Mouse (Mus musculus) heart, embryonic 15.5 days (tissue): ENCODE measurements around the gene Ajuba. TPM values are rescaled to one million over a fixed set of nuclear protein-coding genes. Genes with fewer than 3 reads are reported as not detected.
"Not testable (repeated sequence)": the region's sequence is repeated elsewhere in the genome, so short reads cannot be mapped to it uniquely, and the experiment has no call there.

Experiments
- ATAC-seq: fragments of 200-750 bp; cut with Nextera tagmentation; replicated peaks from 2 replicates; pipeline ENCODE4 v1.8.0; 2017; ENCODE audit warnings: low read depth, moderate TSS enrichment; ENCODE audit not compliant: insufficient number of reproducible peaks, insufficient read depth, low FRiP score
- H3K27ac ChIP-seq: fragments of 300-500 bp; sonication (generic); 2 replicates; pipeline ENCODE4 v1.5.1; 2015; ENCODE audit warnings: mild to moderate bottlenecking, inconsistent platforms
- H3K27me3 ChIP-seq: fragments of 300-500 bp; sonication (generic); 2 replicates; pipeline ENCODE4 v1.6.1; 2015; ENCODE audit warnings: inconsistent platforms
- H3K36me3 ChIP-seq: fragments of 300-500 bp; sonication (generic); 2 replicates; pipeline ENCODE4 v1.6.1; 2015; ENCODE audit warnings: mild to moderate bottlenecking, inconsistent platforms
- H3K4me1 ChIP-seq: fragments of 300-500 bp; sonication (generic); replicated peaks from 2 replicates; pipeline ENCODE4 v1.6.1; 2015; ENCODE audit warnings: inconsistent platforms
- H3K4me2 ChIP-seq: fragments of 300-500 bp; sonication (generic); 2 replicates; pipeline ENCODE4 v1.6.1; 2015; ENCODE audit warnings: inconsistent platforms, mild to moderate bottlenecking, moderate library complexity
- H3K4me3 ChIP-seq: fragments of 300-500 bp; sonication (generic); 2 replicates; pipeline ENCODE4 v1.5.1; 2015; ENCODE audit warnings: mild to moderate bottlenecking, inconsistent platforms
- H3K9ac ChIP-seq: fragments of 300-500 bp; sonication (generic); 2 replicates; pipeline ENCODE4 v1.6.1; 2015; ENCODE audit warnings: mild to moderate bottlenecking, inconsistent platforms
- H3K9me3 ChIP-seq: fragments of 300-500 bp; sonication (generic); replicated peaks from 2 replicates; pipeline ENCODE4 v1.6.1; 2016; ENCODE audit warnings: inconsistent platforms
- WGBS: fragments of 180-500 bp; shearing (Covaris S2); methylation state at CpG from one replicate; pipeline ENCODE4 v1.1.7; 2015; ENCODE audit warnings: mixed read lengths; 5-methylcytosine and 5-hydroxymethylcytosine counted together
- polyA plus RNA-seq: library from polyadenylated mRNA; unstranded; fragments of >200 nt; fragmentation: Nextera tagmentation; extraction: Ambion mirVana; gene quantifications from 2 replicates; pipeline ENCODE4 v1.2.1, GENCODE M21; 2015

Gene Ajuba
- 23.1 and 35.5 TPM in 2 replicates for polyA plus RNA-seq

DNA sequence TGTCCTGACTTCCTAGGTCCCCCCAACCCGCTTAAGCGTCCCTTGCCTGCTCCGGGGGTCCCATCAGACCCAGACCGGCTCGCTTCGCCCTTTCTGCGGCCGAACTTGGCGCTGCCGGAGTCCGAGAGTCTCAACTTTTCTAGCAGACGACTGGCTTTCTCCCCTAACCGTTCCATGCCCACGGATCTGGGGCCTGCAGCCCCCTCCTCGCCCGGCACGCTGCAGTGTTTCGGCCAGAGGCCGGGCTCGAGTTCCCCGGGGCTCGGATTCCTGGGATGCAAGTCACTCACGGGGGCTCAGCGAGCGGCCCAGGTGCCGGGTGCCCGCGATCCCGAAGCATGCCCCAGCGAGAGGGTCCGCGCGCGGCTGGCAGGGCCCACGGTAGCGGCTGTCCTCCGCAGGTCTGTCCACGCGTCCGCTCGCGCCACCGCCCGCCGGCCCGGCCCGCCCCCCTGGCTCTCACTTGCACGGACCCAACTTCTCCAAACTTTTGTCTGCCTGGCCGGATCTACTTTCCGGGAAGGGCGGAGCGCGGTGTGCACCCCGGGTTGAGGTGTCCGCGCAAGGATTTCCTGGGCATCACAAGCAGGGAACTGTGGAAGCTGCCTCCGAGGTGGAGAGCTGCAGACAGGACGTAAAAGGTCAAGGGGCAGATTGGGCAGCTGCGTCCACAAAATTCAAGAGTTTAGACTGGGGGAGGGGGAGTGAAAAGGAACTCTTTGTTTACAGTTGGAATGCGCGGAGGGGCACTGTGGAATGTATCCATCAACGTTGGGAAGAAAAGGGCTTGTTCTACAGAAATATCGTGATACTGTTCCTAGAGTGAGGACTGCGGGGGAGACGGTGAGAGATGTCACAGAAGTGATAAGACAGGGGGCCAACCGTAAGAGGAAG lies at the start of gene Ajuba:
Gene Ajuba (minus strand): TSS at position 470 of the 894 bp plus-strand sequence.
- peak; percentile 67 for ATAC-seq
- peaks cover 37% of the 10 kb centered on the region for H3K4me1 ChIP-seq
- no peaks in the 10 kb centered on the region for H3K9me3 ChIP-seq
- no peaks in the 10 kb centered on the region for H3K36me3 ChIP-seq
- H3K9ac ChIP-seq: peak within 1 kb of the TSS; percentile 93
- peak within 1 kb of the TSS; percentile 81 for H3K4me3 ChIP-seq
- peak within 1 kb of the TSS; percentile 93 for H3K27ac ChIP-seq
- no peaks in the 10 kb centered on the region for H3K27me3 ChIP-seq
- H3K4me2 ChIP-seq: peak within 1 kb of the TSS; percentile 84
- under 1% methylated on average over 66 of the region's 66 CpGs for WGBS

DNA sequence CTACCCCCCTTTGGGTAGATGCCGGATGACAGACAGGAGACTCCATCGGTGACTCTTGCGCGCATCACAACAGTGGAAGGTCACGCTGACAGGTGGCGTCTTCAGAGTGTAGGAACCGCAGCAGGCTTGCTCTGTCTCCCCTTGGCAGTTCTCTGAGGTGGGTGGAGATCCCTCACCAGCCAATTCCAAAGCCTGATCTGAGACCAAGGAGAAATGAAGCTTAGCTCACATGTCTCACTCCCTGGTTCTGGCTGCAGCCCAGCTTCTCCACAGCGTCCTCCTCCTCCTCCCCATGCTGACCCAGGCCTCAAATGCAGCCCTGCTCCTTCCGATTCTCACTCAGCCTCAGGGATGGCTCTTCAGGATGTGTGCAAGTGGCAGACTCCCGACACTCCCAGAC lies 47.6 kb upstream of the Ajuba start:
- Histone ChIP-seq H3K4me3 (no peak overlapping the region), H3K4me1 (no peaks in the 10 kb centered on the region), H3K36me3 (no peaks in the 10 kb centered on the region), H3K4me2 (no peak overlapping the region), H3K27ac (no peak overlapping the region), H3K27me3 (no peaks in the 10 kb centered on the region), H3K9ac (no peak overlapping the region), H3K9me3 (no peaks in the 10 kb centered on the region)
- ATAC-seq: no peak
- WGBS: 65% methylated on average over 10 of the region's 10 CpGs

DNA sequence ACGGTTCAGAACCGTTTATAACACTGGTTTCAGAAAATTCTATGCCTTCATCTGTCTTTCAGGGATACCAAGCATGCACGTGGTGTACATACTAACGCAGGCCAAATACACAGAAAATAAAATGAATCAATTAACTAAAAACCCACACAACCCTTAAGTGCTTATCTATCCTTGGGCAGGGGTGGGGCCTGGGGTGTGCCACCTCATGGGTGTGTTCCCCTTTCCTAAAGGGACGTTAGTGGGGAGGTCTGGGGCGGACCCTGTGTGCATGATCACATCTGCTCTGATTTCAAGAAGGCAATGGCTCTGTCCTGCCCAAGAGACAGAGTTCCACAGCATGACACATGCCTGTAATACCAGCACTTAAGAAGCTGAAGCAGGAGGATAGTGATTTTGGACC lies 46.0 kb upstream of the Ajuba start:
- Histone ChIP-seq H3K4me2 (no peak overlapping the region), H3K9ac (no peak overlapping the region), H3K4me3 (no peak overlapping the region), H3K27ac (no peak overlapping the region), H3K4me1 (no peaks in the 10 kb centered on the region), H3K27me3 (no peaks in the 10 kb centered on the region), H3K9me3 (no peaks in the 10 kb centered on the region), H3K36me3 (no peaks in the 10 kb centered on the region)
- WGBS: 81% methylated on average over 6 of the region's 6 CpGs
- ATAC-seq: no peak

DNA sequence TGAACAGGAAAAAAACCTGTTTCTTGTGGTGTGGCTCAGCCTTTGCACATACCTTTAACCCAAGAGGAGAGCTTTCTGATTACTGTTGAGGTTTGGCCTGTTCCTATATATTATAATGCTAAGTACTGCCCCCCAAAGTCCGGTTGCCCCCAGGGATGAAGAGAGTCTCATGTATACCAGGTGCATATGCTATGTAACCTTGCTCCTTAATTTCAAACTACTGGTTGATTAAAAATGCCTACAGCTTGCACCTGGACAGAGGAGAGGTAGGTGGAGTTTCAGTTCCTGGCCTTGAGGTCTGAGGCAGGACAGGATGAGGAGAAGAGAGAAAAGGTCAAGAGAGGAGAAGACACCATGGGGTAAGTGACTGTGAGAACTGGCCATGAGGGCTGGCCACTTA lies 43.8 kb upstream of the Ajuba start, which contains the start of gene Psmb11:
Gene Psmb11 (plus strand): TSS at position 301 of the 400 bp plus-strand sequence.
- H3K4me3 ChIP-seq: no peak within 1 kb of the TSS
- H3K9ac ChIP-seq: no peak within 1 kb of the TSS
- no peaks in the 10 kb centered on the region for H3K27me3 ChIP-seq
- H3K36me3 ChIP-seq: peaks cover 2% of the 10 kb centered on the region; the same call in 1 of the 2 replicates
- peaks cover 7% of the 10 kb centered on the region; the same call in 1 of the 2 replicates for H3K4me1 ChIP-seq
- H3K9me3 ChIP-seq: no peaks in the 10 kb centered on the region
- no peak within 1 kb of the TSS for H3K4me2 ChIP-seq
- WGBS: 89% methylated on average over 1 of the region's 1 CpGs
- ATAC-seq: no peak
- H3K27ac ChIP-seq: no peak within 1 kb of the TSS

DNA sequence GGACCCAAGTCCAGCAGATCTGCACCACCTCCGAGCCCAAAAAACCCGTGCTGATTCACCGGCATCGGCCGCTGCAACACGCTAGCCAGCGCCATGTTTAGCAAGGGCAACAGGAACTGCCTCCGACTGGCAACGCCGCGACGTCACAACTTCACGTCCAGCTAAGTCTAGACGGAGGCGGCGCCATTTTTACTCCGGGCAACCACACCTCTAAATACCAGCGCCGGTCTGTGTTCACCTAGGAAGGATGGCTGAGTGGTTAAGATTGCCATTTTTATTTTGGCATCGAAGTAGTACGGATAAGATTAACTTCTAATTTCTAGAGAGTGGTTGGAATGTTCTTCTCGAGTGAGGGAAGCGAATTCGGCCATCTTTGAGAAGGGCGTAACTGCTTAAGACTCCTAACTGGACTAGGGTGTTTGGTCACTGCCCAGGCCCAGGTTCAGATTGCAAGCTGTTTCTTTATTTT lies 40.6 kb upstream of the Ajuba start, which contains the start of gene Psmb5:
Gene Psmb5 (minus strand): TSS at position 126 of the 469 bp plus-strand sequence.
- peaks cover 22% of the 10 kb centered on the region for H3K36me3 ChIP-seq
- no peaks in the 10 kb centered on the region for H3K27me3 ChIP-seq
- no peaks in the 10 kb centered on the region for H3K9me3 ChIP-seq
- H3K4me1 ChIP-seq: peaks cover 9% of the 10 kb centered on the region; the same call in 1 of the 2 replicates
- whole genome bisulfite sequencing: under 1% methylated on average over 25 of the region's 25 CpGs
- H3K9ac ChIP-seq: peak within 1 kb of the TSS; percentile 87
- H3K4me2 ChIP-seq: peak within 1 kb of the TSS; percentile 74
- ATAC-seq: peak; percentile 86
- peak within 1 kb of the TSS; percentile 68 for H3K27ac ChIP-seq
- H3K4me3 ChIP-seq: peak within 1 kb of the TSS; percentile 81

DNA sequence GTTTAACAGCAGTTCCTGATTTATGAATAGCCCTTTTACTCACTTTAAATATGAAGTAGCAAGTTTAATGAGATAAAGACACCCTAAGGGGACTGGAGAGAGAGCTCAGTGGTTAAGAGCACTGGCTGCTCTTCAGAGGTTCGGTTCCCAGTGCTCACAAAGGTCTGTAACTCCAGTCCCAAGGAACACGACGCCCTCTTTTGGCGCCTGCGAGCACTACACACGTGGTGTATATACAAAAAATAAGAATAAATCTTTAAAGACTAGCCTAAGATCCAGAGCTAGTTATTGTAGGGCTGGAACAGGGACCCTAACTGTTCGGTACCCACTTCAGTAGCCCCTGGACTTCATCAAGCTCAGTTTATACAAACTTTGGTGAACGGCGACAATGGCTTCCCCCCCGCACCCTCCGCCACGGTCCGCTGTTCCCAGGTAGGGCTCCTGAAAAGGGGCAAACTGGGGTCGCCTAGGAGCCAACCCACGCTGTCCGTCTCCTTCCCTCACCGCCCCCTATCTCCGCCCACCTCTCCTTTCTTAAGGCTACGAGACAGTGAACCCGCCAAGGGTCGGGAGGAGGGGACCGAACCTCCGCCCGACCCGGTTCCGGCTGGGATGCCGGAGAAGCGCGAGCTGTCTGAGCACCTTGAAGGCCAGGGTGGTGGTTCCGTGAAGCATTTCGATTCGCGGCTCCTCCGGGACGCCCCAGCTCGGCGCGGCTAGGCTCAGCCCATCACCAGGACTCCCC lies 40.0 kb upstream of the Ajuba start:
- Histone ChIP-seq H3K4me3 (peak overlapping the region; percentile 81), H3K4me2 (peak overlapping the region; percentile 74), H3K27me3 (no peaks in the 10 kb centered on the region), H3K27ac (peak overlapping the region; percentile 68), H3K9me3 (no peaks in the 10 kb centered on the region), H3K36me3 (peaks cover 27% of the 10 kb centered on the region), H3K9ac (peak overlapping the region; percentile 87), H3K4me1 (peaks cover 9% of the 10 kb centered on the region; the same call in 1 of the 2 replicates)
- WGBS: 2% methylated on average over 38 of the region's 38 CpGs
- peak; percentile 33 for ATAC-seq

DNA sequence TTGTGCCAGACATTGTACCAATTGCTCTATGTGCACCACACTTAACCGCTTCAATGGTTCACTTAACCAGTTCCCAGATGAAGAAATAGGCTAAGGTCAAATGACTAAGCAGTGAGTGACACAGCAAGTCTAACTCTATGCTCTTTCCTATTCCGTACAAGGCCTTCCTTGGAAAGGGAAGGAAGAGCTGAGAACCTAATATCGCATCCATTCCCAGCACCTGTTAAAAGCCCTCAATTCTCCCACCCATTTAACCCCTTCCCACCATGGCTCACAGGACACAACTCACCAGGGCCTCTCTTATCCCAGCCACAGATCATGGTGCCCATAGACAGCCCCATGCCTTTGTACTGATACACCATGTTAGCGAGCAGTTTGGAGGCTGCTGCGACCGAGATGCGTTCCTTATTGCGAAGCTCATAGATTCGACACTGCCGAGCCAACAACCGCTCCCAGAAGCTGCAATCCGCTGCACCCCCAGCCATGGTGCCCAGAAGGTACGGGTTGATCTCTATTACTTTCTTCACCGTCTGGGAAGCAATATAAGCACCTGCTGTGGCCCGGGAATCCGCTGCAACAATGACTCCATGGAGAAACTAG lies 39.0 kb upstream of the Ajuba start:
- Histone ChIP-seq H3K9ac (no peak overlapping the region), H3K27me3 (no peaks in the 10 kb centered on the region), H3K4me1 (peaks cover 9% of the 10 kb centered on the region; the same call in 1 of the 2 replicates), H3K4me3 (no peak overlapping the region), H3K9me3 (no peaks in the 10 kb centered on the region), H3K36me3 (peaks cover 33% of the 10 kb centered on the region), H3K4me2 (no peak overlapping the region), H3K27ac (no peak overlapping the region)
- WGBS: 93% methylated on average over 16 of the region's 16 CpGs
- ATAC-seq: no peak

DNA sequence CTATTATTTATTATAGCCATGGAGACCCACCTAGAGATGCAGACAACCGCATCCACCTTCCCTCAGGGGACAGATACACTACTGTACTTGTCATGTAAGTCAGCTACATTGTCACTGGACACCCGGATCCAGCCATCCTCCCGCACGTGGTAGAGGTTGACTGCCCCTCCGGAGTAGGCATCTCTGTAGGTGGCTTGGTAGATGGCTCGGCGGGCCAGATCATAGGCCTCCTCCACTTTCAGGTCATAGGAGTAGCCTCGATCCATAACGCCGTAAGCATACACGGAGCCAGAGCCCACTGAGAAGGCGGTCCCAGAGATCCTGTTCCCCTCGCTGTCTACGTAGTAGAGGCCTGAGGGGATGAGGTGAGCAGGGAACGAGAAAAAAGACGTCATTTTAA lies 36.8 kb upstream of the Ajuba start:
- not testable (repeated sequence) for H3K4me3 ChIP-seq, H3K4me2 ChIP-seq, ATAC-seq, H3K9ac ChIP-seq, H3K27ac ChIP-seq, H3K9me3 ChIP-seq, H3K4me1 ChIP-seq, H3K27me3 ChIP-seq
- WGBS: 91% methylated on average over 16 of the region's 16 CpGs
- H3K36me3 ChIP-seq: peaks cover 35% of the 10 kb centered on the region

DNA sequence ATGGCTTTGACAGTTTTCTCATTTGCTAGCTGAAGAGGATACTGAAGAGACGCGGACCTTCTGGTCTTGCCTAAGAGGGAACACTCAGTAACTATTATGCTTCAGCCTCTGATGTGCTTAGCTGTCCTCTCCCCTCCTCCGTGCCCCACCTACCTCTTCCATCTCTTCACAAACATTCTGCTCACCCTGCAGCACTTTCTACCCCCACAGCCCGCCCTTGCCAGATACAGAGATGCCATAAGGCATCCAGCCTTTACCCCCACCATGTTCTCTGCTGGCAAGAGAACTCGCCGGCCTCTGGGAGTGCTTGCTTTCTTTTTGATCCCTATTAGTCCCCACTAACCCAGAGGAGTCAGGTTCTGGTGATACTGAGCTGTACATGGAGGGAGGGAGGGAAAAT lies 33.3 kb upstream of the Ajuba start:
- Histone ChIP-seq H3K27ac (no peak overlapping the region), H3K36me3 (peaks cover 30% of the 10 kb centered on the region), H3K4me1 (peaks cover 5% of the 10 kb centered on the region), H3K27me3 (no peaks in the 10 kb centered on the region), H3K9me3 (no peaks in the 10 kb centered on the region), H3K4me2 (no peak overlapping the region), H3K4me3 (no peak overlapping the region), H3K9ac (no peak overlapping the region)
- no peak for ATAC-seq
- WGBS: 74% methylated on average over 6 of the region's 6 CpGs

DNA sequence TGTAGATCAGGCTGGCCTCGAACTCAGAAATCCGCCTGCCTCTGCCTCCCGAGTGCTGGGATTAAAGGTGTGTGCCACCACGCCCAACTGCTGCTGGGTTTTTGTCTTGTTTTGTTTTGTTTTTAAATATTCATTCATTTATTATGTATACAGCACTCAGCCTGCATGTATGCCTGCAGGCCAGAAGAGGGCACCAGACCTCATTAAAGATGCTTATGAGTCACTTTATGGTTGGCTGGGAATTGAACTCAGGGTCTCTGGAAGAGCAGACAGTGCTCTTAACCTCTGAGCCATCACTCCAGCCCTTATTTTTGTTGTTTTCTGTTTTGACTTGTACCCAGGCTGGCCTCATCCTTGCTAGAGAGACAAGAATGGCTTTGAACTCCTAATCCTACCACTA lies 32.6 kb upstream of the Ajuba start:
- Histone ChIP-seq H3K4me1 (peaks cover 8% of the 10 kb centered on the region), H3K9me3 (no peaks in the 10 kb centered on the region), H3K4me2 (no peak overlapping the region), H3K27ac (no peak overlapping the region), H3K36me3 (peaks cover 23% of the 10 kb centered on the region), H3K9ac (no peak overlapping the region), H3K4me3 (no peak overlapping the region), H3K27me3 (no peaks in the 10 kb centered on the region)
- 85% methylated on average over 4 of the region's 4 CpGs for WGBS
- no peak for ATAC-seq

DNA sequence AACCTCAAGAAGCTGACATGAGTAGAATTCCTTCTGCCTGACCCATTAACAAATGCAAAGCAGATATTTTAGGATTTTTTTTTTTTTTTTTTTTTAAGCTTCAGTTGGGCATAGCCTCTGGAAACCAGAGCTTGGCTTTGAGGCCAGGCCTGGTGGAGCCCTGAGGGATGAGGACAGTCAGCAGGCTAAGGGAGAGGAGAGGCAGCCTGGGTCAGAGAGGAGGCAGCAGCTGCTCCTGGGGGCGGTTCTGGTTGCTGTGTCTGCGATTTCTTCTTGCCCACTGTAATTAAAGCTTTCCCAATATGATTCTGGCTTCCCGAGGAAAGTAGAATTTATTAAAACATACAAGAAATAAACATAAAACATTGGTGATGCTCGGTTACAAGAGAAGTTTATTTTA lies 31.9 kb upstream of the Ajuba start:
- H3K4me1 ChIP-seq: peaks cover 11% of the 10 kb centered on the region
- H3K36me3 ChIP-seq: peaks cover 19% of the 10 kb centered on the region
- ATAC-seq: no peak
- WGBS: 77% methylated on average over 4 of the region's 4 CpGs
- H3K27ac ChIP-seq: no peak overlapping the region
- H3K27me3 ChIP-seq: no peaks in the 10 kb centered on the region
- no peaks in the 10 kb centered on the region for H3K9me3 ChIP-seq
- no peak overlapping the region for H3K4me2 ChIP-seq
- H3K9ac ChIP-seq: no peak overlapping the region
- no peak overlapping the region for H3K4me3 ChIP-seq
